Mouse (Mus musculus) forebrain, embryonic 10.5 days (tissue): ENCODE data around the gene Hexim1. TPM values are rescaled to one million over a fixed set of nuclear protein-coding genes. Genes with fewer than 3 reads are reported as not detected.

Experiments
- DNase-seq: peaks from one replicate; pipeline ENCODE4 v3.0.0-alpha.2; 2017; ENCODE audit warnings: low spot score; ENCODE audit errors: extremely low spot score
- H3K27ac ChIP-seq: fragments of 300-500 bp; sonication (generic); 2 replicates; pipeline ENCODE4 v1.5.1; 2016; ENCODE audit warnings: mild to moderate bottlenecking
- H3K27me3 ChIP-seq: fragments of 300-500 bp; sonication (generic); 2 replicates; pipeline ENCODE4 v1.6.1; 2016; ENCODE audit warnings: mild to moderate bottlenecking; ENCODE audit not compliant: poor library complexity, severe bottlenecking
- H3K36me3 ChIP-seq: fragments of 300-500 bp; sonication (generic); replicated peaks from 2 replicates; pipeline ENCODE4 v1.6.1; 2016; ENCODE audit warnings: mild to moderate bottlenecking, moderate library complexity
- H3K4me1 ChIP-seq: fragments of 300-500 bp; sonication (generic); 2 replicates; pipeline ENCODE4 v1.6.1; 2016
- H3K4me3 ChIP-seq: fragments of 300-500 bp; sonication (generic); 2 replicates; pipeline ENCODE4 v1.5.1; 2016; ENCODE audit warnings: mild to moderate bottlenecking, moderate library complexity
- H3K9me3 ChIP-seq: fragments of 300-500 bp; sonication (generic); 2 replicates; pipeline ENCODE4 v1.6.1; 2016; ENCODE audit warnings: mild to moderate bottlenecking, moderate library complexity
- WGBS: fragments of 180-500 bp; shearing (Covaris S2); methylation state at CpG from one replicate; pipeline ENCODE4 v1.1.7; 2016; 5-methylcytosine and 5-hydroxymethylcytosine counted together
- polyA plus RNA-seq: library from polyadenylated mRNA; unstranded; fragments of >200 nt; fragmentation: Nextera tagmentation; extraction: Ambion mirVana; gene quantifications from 2 replicates; pipeline ENCODE4 v1.2.1, GENCODE M21; 2016

Gene Hexim1
- polyA plus RNA-seq, 1 experiment from 2014 or later, result 2.0 TPM

DNA sequence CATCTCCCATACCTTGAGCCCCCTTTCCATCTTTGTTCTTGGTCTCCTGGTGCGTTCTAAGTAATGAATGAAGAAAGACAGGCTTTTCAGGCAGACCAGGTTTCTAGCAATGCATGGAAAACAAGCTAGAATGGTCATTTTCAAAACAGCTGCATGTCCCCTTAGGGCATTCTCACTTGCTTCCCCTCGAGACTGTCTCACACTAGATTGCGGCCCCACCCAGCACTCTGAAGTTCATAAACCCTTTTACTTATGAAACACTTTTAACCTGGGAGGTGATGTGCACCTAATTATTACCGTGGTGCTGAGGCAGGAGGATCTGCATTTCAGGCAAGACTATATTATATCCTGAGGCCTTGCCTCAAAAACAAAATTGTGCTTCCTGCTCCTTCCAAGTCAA, 2.3 kb upstream of the Hexim1 start:
- Histone ChIP-seq H3K4me1 (peaks cover 61% of the 10 kb centered on the region), H3K9me3 (no peaks in the 10 kb centered on the region), H3K36me3 (no peaks in the 10 kb centered on the region), H3K27ac (no peak overlapping the region), H3K4me3 (0 out of 2 replicates have a peak overlapping the region, but pooled peaks have one; percentile 70), H3K27me3 (peaks cover 50% of the 10 kb centered on the region)
- 78% methylated on average over 4 of the region's 4 CpGs for WGBS
- DNase-seq, result no peak

DNA sequence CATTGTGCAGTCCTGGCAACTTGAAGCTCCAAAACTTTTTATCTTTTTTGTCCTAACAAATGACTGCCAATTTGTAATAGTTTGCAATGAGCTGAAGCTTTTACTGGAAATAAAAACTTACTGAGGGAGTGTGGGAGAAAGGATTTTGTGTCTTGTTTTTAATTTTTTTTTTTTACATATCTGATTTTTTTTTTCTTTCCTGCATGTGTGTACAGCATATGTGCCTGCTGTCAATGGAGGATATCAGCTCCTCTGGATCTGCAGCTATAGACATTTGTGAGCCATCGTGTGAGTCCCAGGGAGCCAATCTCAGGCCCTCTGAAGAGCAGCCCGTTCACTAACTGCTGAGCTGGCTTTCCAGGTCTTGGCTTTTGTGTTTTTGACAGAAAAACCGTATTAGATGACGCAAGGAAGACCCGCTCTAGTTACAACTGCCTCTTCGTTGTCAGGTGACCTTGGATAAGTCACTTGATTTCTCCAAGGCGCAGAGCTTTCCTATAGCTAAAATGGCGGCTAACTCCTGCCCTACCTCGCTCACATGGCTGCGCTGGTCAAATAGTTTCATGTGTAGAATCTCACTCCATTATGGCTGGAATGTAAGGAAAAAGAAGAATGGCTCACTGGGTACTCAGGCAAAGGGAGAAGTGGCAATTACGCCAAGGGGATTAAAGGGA, 1.6 kb upstream of the Hexim1 start:
- H3K27ac ChIP-seq, result peak overlapping the region; percentile 96

DNA sequence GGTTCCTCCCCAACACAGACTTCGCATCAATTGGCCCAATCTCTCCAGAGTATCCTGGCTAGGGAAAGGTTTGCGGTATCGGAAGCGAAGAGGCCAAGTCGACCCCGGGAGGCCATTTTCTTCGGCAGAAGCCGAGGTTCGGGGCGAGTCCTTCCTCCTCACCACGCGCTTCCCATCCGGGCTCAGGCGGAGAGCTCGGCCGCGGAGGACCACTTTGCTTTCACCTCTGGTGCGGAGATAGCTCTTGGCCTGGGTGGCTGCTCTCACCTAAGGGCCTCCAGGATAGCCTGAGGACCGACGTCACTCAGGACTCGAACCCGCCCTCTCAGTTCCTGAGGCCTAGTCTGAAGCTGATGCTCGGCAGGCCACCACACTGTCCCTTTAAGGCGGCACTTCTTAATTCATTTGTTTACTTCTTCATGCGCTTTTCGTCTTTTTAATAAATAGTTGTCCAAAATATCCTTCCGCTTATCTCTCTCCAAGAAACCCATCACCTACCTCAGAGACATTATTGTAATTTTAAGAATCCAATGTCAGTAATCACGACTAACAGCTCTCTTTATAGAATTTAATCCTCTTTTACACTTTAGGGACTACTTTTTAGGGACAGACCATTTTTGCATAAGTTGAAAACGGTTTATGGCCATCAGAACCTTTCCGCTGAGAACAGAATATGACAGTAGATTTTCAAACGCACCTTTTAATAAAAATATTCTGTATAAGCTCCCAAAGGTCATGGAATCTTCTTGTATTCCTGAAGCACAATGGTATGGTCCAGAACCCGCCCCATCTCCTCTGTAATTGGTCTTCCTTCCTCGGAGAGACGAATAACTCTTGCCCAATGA, 646 bp upstream of the Hexim1 start:
- 1% methylated on average over 34 of the region's 34 CpGs for WGBS
- H3K4me3 ChIP-seq, result peak overlapping the region; percentile 70
- DNase-seq, result peak; percentile 80
- no peaks in the 10 kb centered on the region for H3K9me3 ChIP-seq
- peaks cover 64% of the 10 kb centered on the region for H3K4me1 ChIP-seq
- H3K27me3 ChIP-seq, result peaks cover 46% of the 10 kb centered on the region
- no peaks in the 10 kb centered on the region for H3K36me3 ChIP-seq
- H3K27ac ChIP-seq, result peak overlapping the region; percentile 96

More for the DNA sequence above, 1.6 kb upstream of the Hexim1 start:
- Histone ChIP-seq H3K4me3 (peak overlapping the region; percentile 70), H3K9me3 (no peaks in the 10 kb centered on the region), H3K4me1 (peaks cover 64% of the 10 kb centered on the region), H3K27me3 (peaks cover 50% of the 10 kb centered on the region), H3K36me3 (no peaks in the 10 kb centered on the region)
- 88% methylated on average over 11 of the region's 11 CpGs for WGBS
- no peak for DNase-seq

DNA sequence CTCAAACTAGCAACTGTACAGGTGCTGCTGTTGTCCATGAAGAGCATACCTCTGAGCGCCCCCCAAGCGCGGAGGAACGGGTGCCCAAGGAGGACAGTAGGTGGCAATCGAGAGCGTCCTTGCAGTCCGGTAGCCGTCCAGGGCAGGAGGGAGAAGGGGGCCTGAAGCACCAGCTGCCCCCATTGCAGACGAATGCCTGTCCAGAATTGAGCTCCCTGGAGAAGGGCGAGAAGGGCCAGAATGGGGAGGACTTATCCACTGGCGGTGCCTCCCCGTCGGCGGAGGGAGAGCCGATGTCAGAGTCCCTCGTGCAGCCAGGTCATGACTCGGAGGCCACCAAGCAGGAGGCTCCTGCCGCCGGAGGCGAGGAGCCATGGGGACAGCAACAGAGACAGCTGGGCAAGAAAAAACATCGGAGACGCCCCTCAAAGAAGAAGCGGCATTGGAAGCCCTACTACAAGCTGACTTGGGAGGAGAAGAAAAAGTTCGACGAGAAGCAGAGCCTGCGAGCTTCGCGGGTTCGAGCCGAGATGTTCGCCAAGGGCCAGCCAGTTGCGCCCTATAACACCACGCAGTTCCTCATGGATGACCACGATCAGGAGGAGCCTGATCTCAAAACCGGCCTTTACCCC, 1.0 kb downstream of the Hexim1 start:
- peak; percentile 73 for DNase-seq
- WGBS, result under 1% methylated on average over 35 of the region's 35 CpGs
- H3K4me3 ChIP-seq, result peak overlapping the region; percentile 70
- H3K9me3 ChIP-seq, result no peaks in the 10 kb centered on the region
- H3K27ac ChIP-seq, result peak overlapping the region; percentile 96
- peaks cover 54% of the 10 kb centered on the region for H3K4me1 ChIP-seq
- peaks cover 29% of the 10 kb centered on the region for H3K27me3 ChIP-seq
- no peaks in the 10 kb centered on the region for H3K36me3 ChIP-seq

DNA sequence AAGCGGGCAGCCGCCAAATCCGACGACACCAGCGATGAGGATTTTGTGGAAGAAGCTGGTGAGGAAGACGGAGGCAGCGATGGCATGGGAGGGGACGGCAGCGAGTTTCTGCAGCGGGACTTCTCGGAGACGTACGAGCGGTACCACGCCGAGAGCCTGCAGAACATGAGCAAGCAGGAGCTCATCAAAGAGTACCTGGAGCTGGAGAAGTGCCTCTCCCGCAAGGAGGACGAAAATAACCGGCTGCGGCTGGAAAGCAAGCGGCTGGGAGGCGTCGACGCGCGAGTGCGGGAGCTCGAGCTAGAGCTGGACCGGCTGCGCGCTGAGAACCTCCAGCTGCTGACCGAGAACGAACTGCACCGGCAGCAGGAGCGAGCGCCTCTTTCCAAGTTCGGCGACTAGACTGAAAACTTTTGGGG, 1.6 kb downstream of the Hexim1 start:
- no peak for DNase-seq
- Histone ChIP-seq H3K4me1 (peaks cover 48% of the 10 kb centered on the region), H3K4me3 (peak overlapping the region; percentile 70), H3K27ac (peak overlapping the region; percentile 96), H3K27me3 (peaks cover 24% of the 10 kb centered on the region), H3K9me3 (no peaks in the 10 kb centered on the region), H3K36me3 (no peaks in the 10 kb centered on the region)
- under 1% methylated on average over 38 of the region's 38 CpGs for WGBS

DNA sequence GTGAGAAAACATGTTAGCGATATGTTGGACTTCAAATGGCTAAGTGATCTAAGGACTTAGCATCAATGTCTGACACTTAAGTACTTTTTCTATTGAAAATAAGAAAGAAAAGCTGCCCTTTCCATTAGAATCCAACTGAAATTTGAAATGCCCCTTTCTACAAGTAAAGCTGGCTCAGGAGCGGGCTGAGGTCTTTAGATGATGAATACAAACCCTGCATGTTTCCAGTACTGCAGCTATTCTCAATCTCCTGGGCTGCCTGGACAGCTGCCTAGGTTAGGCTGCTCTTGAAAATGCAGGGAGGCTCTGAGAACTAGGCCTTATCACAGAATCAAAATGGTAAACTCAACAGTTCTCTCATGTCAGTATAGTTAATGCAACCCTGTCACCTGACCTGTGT, 2.8 kb downstream of the Hexim1 start:
- peak overlapping the region; percentile 70; the same call in 1 of the 2 replicates for H3K4me3 ChIP-seq
- no peaks in the 10 kb centered on the region for H3K36me3 ChIP-seq
- H3K9me3 ChIP-seq, result no peaks in the 10 kb centered on the region
- peaks cover 11% of the 10 kb centered on the region for H3K27me3 ChIP-seq
- 88% methylated on average over 2 of the region's 2 CpGs for WGBS
- no peak overlapping the region for H3K27ac ChIP-seq
- DNase-seq, result no peak
- H3K4me1 ChIP-seq, result peaks cover 38% of the 10 kb centered on the region

DNA sequence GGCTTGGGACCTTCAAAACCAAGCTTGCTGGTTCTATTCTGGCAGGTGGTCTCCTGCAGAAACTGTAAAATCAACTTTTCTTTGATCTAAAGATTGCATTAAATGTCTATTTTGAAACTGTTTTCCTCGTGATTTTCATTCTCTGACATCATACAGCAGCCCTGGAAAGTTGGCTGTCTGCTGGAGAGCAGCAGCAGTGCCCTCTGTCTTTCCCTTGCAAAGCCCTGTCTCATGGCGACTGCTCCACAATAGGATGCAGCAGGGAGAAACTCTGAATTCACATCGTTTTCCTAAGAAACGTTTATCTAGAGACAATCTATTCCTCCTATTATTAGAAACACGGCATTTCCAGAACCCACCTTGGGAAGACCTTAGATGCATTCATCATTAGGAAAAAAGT, 3.6 kb downstream of the Hexim1 start:
- peaks cover 33% of the 10 kb centered on the region for H3K4me1 ChIP-seq
- no peaks in the 10 kb centered on the region for H3K36me3 ChIP-seq
- no peaks in the 10 kb centered on the region for H3K9me3 ChIP-seq
- peaks cover 4% of the 10 kb centered on the region; the same call in 1 of the 2 replicates for H3K27me3 ChIP-seq
- 66% methylated on average over 5 of the region's 5 CpGs for WGBS
- H3K27ac ChIP-seq, result no peak overlapping the region
- DNase-seq, result no peak
- no peak overlapping the region for H3K4me3 ChIP-seq

DNA sequence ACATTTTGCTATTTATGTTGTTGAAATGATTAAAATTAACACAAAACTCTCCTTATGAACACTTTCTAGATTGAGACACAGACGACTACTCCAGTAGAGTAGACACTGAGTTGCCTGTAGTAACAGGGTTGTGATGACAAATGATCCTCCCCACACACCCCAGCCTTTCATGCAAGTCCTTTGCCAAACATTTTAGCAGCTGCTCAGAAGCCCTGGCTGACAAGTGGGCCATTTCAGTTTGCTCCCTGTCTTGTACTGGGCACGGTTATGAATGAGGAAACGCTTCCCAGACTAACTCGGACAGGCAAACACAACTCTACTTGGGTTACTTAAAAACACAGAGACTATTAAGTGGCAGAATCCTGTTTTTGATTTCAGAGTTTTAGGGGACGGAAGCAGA, 4.3 kb downstream of the Hexim1 start:
- 84% methylated on average over 5 of the region's 5 CpGs for WGBS
- Histone ChIP-seq H3K4me1 (peaks cover 27% of the 10 kb centered on the region), H3K27ac (no peak overlapping the region)

DNA sequence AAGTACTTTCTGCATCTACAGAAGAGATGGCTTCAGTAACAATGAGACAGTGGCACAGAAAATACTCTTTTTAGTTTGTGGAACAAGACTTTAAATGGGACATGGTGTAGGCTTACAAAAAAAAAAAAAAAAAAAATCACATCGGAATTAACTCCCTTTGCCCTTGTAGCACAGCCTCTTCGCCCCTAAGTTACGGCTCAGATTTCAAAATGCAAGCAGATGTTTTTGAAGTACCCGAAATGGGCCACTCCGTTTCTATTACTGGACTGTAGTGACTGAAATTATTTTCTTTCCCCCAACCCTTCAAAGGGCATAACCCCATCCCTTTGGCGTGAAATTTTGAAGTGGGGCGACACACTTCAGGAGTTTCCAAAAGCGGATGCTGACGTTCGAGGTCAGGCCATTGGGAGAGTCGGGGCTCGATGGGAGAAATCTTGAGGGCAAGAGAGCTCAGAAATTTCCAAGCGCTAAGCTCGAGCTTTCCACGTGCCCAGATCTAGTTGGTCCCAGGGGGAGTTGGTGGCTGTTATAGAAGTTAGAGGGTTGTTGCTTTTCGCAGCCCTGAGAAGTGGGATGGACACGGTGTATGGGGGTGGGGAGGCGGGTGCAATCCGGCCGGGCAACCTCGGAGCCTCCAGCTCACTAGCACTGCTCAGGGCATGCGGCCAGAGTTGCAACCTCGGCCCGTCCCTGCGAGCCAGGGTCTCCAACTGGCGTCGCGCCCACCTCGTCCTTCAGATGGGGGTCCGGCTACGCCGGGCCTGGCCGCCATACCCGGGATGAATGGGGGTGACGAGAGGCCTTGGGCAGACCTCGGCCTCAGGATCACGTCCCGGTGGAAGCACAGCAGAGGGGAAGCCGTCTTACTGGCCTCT, 15.9 kb downstream of the Hexim1 start, which contains the start of gene Hexim2:
TSS of gene Hexim2 (plus strand) at position 729 of the 875 bp plus-strand sequence.
- Histone ChIP-seq H3K4me3 (peak within 1 kb of the TSS; percentile 96), H3K4me1 (peaks cover 42% of the 10 kb centered on the region), H3K9me3 (no peaks in the 10 kb centered on the region), H3K36me3 (peaks cover 4% of the 10 kb centered on the region; the same call in 1 of the 2 replicates), H3K27ac (peak within 1 kb of the TSS; percentile 100), H3K27me3 (no peaks in the 10 kb centered on the region)
- no peak for DNase-seq
- under 1% methylated on average over 39 of the region's 39 CpGs for WGBS

More for the DNA sequence above, 4.3 kb downstream of the Hexim1 start:
- DNase-seq, result no peak
- Histone ChIP-seq H3K27me3 (peaks cover 4% of the 10 kb centered on the region; the same call in 1 of the 2 replicates), H3K9me3 (no peaks in the 10 kb centered on the region), H3K4me3 (no peak overlapping the region), H3K36me3 (no peaks in the 10 kb centered on the region)

DNA sequence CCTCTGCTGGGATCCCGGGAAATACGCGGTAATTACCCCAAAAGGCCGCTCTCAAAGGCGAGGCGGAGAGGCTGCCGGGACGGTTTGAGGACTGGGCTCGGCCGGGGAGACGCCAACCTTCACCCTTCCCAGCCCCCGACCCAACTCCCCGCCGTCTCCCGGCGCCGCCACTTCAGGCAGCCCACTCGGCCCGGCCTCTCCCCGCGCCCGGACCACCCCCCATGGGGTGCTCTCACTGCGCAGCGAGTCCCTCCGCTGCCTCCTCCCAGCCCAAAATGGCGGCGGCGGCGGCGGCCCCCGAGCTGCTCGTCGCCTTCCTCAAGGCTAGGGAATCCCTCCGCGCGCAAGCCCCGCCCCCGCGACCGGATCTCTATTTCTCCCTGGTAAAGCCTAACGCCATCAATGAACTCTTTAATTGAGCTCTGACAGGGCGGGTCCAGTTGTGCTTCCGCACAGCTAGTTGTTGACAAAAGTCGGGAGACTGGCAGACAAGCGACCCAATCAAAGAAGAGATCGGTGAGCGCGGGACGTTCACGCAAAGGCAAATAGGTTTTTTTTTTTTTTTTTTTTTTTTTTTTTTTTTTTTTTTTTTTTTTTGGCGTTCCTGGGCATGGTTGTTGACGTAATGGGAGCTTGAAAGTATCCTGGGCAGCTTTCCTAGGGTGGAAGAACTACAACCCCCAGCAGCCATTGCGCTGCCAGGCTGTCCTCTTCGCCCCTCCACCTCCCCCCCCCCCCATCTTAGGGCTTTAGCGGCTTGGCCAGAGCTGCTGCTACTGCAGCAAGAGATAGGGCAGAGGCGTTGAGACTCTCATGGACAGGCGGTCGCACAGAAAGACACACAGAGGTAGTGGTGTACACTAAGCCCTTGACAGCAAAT, 16.8 kb downstream of the Hexim1 start:
- peak overlapping the region; percentile 100 for H3K27ac ChIP-seq
- peak overlapping the region; percentile 96 for H3K4me3 ChIP-seq
- H3K9me3 ChIP-seq, result no peaks in the 10 kb centered on the region
- under 1% methylated on average over 58 of the region's 58 CpGs for WGBS
- H3K36me3 ChIP-seq, result peaks cover 4% of the 10 kb centered on the region; the same call in 1 of the 2 replicates
- no peaks in the 10 kb centered on the region for H3K27me3 ChIP-seq
- DNase-seq, result peak; percentile 99
- H3K4me1 ChIP-seq, result peaks cover 42% of the 10 kb centered on the region

DNA sequence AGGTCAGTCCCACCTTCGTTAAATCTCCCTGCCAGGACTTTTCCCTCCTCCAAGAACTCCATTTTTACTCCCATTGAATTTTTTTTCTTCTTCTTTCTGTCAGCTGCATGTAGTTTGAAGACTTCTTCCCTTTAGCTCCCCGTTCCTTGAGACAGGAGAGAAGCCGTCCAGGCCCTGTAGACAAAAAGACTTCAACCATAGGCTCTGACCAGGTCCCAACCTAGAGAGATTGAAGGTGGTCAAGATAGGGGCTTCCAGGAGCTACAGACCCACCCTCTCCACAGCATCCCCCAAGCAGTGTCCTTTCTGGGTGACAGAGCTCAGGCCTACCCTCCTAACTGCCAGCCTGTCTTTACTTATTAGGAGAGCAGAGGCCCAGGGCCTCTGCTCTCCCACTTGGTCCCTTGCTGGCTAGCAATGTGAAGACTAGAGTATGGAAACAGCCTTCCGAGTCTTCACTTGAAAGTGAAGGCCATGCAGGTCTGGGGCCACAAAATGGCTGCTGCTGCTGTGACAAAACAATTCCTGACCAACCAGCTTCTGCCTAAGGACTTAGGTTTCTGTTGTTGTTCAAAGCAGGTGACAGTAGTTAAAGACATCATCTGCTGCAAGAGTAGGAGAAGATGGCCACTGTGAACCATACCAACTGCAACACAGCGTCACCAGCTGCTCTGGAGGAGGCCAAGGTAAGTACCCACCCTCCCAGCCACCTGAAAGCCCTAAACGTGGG, 17.6 kb downstream of the Hexim1 start:
- 52% methylated on average over 6 of the region's 6 CpGs for WGBS
- no peak for DNase-seq
- Histone ChIP-seq H3K4me3 (peak overlapping the region; percentile 96), H3K4me1 (peaks cover 42% of the 10 kb centered on the region), H3K27ac (peak overlapping the region; percentile 100), H3K9me3 (no peaks in the 10 kb centered on the region), H3K36me3 (peaks cover 10% of the 10 kb centered on the region), H3K27me3 (no peaks in the 10 kb centered on the region)
